Mouse (Mus musculus): ENCODE measurements around the gene Exoc3l. TPM values are rescaled to one million over a fixed set of nuclear protein-coding genes. Genes with fewer than 3 reads are reported as not detected.
A peak's percentile ranks its signal among the peaks of the same experiment; 100 is the strongest.

Exoc3l gene
- total and polyA plus RNA-seq, 3 experiments: 4.4 to 10.9 (median 7.5) TPM

DNA sequence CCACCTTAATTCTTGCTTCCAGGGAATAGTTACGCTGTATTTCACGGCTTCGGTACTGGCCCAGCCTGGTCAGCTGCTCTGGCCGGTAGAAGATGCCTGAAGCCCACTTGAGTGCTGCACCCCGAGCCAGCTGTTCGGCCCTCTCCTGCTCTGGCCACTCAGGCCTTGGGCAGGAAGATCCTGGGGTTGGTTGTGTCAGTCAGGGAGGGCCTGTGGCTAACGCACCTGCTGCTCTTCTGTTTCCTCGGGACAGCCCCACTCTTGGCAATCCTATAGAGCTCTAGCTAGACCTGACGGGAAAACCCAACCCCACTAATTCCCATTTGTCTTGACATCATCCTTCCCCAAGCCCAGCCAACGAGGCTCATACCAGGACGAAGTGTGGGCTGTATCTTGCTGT, 645 bp downstream of the Exoc3l start (continued):
- TF ChIP-seq BHLHE40 (IDR thresholded peaks at IDR 0.05; ENCODE audit: low read depth, low read length): 0 out of 2 replicates have a peak, but pooled peaks have one; percentile 9
- no peak for TF ChIP-seq ZNF384 (IDR thresholded peaks at IDR 0.05; ENCODE audit: low read depth, low read length)
- no peak for TF ChIP-seq NELFE (IDR thresholded peaks at IDR 0.05; ENCODE audit: low read depth, low read length)
- no peak for TF ChIP-seq POLR2A (IDR thresholded peaks at IDR 0.05; ENCODE audit: low read depth, low read length)
- TF ChIP-seq ZKSCAN1 (IDR thresholded peaks at IDR 0.05; ENCODE audit: borderline replicate concordance, low read depth, low read length): no peak
- TF ChIP-seq UBTF (IDR thresholded peaks at IDR 0.05; ENCODE audit: low read depth, low read length): no peak
- no peak for TF ChIP-seq ZMIZ1 (IDR thresholded peaks at IDR 0.05; ENCODE audit: low read depth, low read length)
- TF ChIP-seq POLR2AphosphoS2 (IDR thresholded peaks at IDR 0.05; ENCODE audit: low read depth, low read length): no peak
- TF ChIP-seq TBP (conservative IDR thresholded peaks at IDR 0.05; ENCODE audit: low read depth, low read length): no peak
- TF ChIP-seq MAZ (IDR thresholded peaks at IDR 0.05; ENCODE audit: low read depth, low read length): 0 out of 2 replicates have a peak, but pooled peaks have one; percentile 51

DNA sequence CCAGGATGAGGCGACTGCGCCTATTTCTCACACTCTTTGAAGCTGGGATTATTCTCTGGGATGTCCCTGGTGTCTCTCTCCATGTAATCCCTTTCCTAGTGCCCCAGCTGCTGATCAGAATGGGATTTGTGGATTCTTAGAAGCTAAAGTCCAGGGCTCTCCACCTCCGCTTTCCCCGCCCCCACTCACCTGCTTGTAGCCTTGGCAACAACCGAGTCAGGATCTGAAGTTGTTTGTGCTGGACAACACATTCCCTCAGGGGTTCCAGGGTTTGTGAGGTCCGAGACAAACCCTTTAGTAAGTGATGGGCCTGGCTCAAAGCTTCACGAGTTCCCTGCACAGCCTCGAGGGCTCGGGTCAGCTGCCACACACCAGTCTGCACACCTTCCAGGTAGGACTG, 1.1 kb downstream of the Exoc3l start:
- H3K9ac ChIP-seq (ENCODE audit: insufficient read depth, low read depth): 0 out of 2 replicates have a peak overlapping the region, but pooled peaks have one; percentile 45
- peak overlapping the region; percentile 65; the same call in 1 of the 2 replicates for H3K27ac ChIP-seq (ENCODE audit: insufficient read depth, low read depth)
- peaks cover 12 to 42% of the 10 kb centered on the region in 2 experiments for H3K4me1 ChIP-seq (ENCODE audit: control insufficient read depth in 1 of 2, insufficient read depth in 2 of 2)
- TF ChIP-seq CTCF (conservative IDR thresholded peaks at IDR 0.05 in 1 of 2, IDR thresholded peaks at IDR 0.05 in 1 of 2; ENCODE audit: low read depth in 2 of 2, low read length in 2 of 2): no peak
- TF ChIP-seq IRF4 (IDR thresholded peaks at IDR 0.05; ENCODE audit: low read depth, low read length): no peak
- no peak for TF ChIP-seq ZNF384 (IDR thresholded peaks at IDR 0.05; ENCODE audit: low read depth, low read length)
- TF ChIP-seq JUND (conservative IDR thresholded peaks at IDR 0.05; ENCODE audit: low read depth, low read length): no peak
- TF ChIP-seq CHD2 (IDR thresholded peaks at IDR 0.05; ENCODE audit: low read length): no peak
- TF ChIP-seq ETS1 (conservative IDR thresholded peaks at IDR 0.05; ENCODE audit: low read depth, low read length): no peak
- TF ChIP-seq SIN3A (IDR thresholded peaks at IDR 0.05; ENCODE audit: low read length): no peak
- TF ChIP-seq RCOR1 (conservative IDR thresholded peaks at IDR 0.05; ENCODE audit: low read depth, low read length): no peak
- H3K36me3 ChIP-seq (replicated peaks in 1 of 2; ENCODE audit: control insufficient read depth in 1 of 2, insufficient read depth in 1 of 2, low read length in 1 of 2): peaks cover under 1 to 26% of the 10 kb centered on the region in 2 experiments
- H3K4me2 ChIP-seq (ENCODE audit: insufficient read depth, low read depth, poor library complexity, severe bottlenecking): peak overlapping the region; percentile 88
- H3K79me2 ChIP-seq (replicated peaks; ENCODE audit: control insufficient read depth, extremely low read depth, insufficient read depth, poor library complexity, severe bottlenecking): peaks cover 20% of the 10 kb centered on the region
- dilution Hi-C loops (cut with MboI; ENCODE audit: extremely low pct_ligation_motif_present, extremely low pct_unique_long_range_greater_than_20kb, low sequenced_read_pairs) (no loop called here), in situ Hi-C loops (cut with MboI; ENCODE audit: low pct_ligation_motif_present, low pct_unique_long_range_greater_than_20kb, low sequenced_read_pairs) (loop anchor here (5.0 kb wide), 1 partner anchor 37 kb away; the partner anchor contains the start of gene B3gnt9)
- H3K9me3 ChIP-seq (replicated peaks; ENCODE audit: low read length): no peaks in the 10 kb centered on the region
- peak overlapping the region in 1 of 3 experiments; percentile 57 for H3K4me3 ChIP-seq (replicated peaks in 1 of 3; ENCODE audit: low read depth in 2 of 3, low read length in 2 of 3, poor library complexity in 1 of 3)
- DNase-seq (ENCODE audit: extremely low read depth): no peak
- no peaks in the 10 kb centered on the region for H3K27me3 ChIP-seq (replicated peaks)

DNA sequence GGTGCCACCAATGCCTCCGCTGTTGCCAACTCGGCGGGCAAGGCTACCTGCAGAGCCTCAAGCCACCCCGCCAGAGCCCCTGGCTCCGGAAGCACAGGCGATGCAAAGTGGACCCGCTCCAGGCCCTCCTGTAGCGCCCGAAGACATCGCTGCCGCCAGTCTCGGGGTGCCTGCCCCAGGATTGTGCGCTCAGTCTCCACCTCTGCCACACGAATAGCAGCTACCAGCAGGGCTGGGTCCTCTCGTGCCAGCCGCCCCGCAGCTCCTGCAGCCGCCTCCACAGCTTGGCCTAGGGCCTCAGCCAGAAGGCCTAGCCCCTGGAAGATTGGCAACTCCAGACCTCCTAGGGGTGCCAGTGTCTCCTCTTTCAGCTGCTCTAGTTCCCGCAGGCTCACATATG, 2.5 kb downstream of the Exoc3l start:
- H3K4me2 ChIP-seq (ENCODE audit: insufficient read depth, low read depth, poor library complexity, severe bottlenecking): no peak overlapping the region
- H3K4me3 ChIP-seq (replicated peaks in 1 of 3; ENCODE audit: low read depth in 2 of 3, low read length in 2 of 3, poor library complexity in 1 of 3): no peak overlapping the region
- no peaks in the 10 kb centered on the region for H3K27me3 ChIP-seq (replicated peaks)
- H3K9ac ChIP-seq (ENCODE audit: insufficient read depth, low read depth): no peak overlapping the region
- peaks cover 13 to 35% of the 10 kb centered on the region in 2 experiments for H3K4me1 ChIP-seq (ENCODE audit: control insufficient read depth in 1 of 2, insufficient read depth in 2 of 2)
- peaks cover 0 to 14% of the 10 kb centered on the region in 2 experiments for H3K36me3 ChIP-seq (replicated peaks in 1 of 2; ENCODE audit: control insufficient read depth in 1 of 2, insufficient read depth in 1 of 2, low read length in 1 of 2)
- peaks cover 9% of the 10 kb centered on the region for H3K79me2 ChIP-seq (replicated peaks; ENCODE audit: control insufficient read depth, extremely low read depth, insufficient read depth, poor library complexity, severe bottlenecking)
- TF ChIP-seq ZKSCAN1 (IDR thresholded peaks at IDR 0.05; ENCODE audit: borderline replicate concordance, low read depth, low read length) (no peak), RCOR1 (conservative IDR thresholded peaks at IDR 0.05; ENCODE audit: low read depth, low read length) (no peak), MYC (IDR thresholded peaks at IDR 0.05; ENCODE audit: low read depth, low read length) (no peak), RAD21 (IDR thresholded peaks at IDR 0.05; ENCODE audit: low read depth, low read length) (no peak), MAZ (IDR thresholded peaks at IDR 0.05; ENCODE audit: low read depth, low read length) (no peak), CHD2 (IDR thresholded peaks at IDR 0.05; ENCODE audit: low read length) (no peak), GABPA (IDR thresholded peaks at IDR 0.05; ENCODE audit: insufficient replicate concordance, low read depth, low read length) (no peak), MAX (IDR thresholded peaks at IDR 0.05; ENCODE audit: low read length) (no peak), USF1 (IDR thresholded peaks at IDR 0.05; ENCODE audit: low read depth, low read length) (no peak), POLR2A (IDR thresholded peaks at IDR 0.05; ENCODE audit: low read depth, low read length) (no peak), MAFK (IDR thresholded peaks at IDR 0.05; ENCODE audit: insufficient replicate concordance, low read length) (no peak), JUND (conservative IDR thresholded peaks at IDR 0.05; ENCODE audit: low read depth, low read length) (no peak), ZC3H11A (IDR thresholded peaks at IDR 0.05; ENCODE audit: low read depth, low read length) (no peak), BHLHE40 (IDR thresholded peaks at IDR 0.05; ENCODE audit: low read depth, low read length) (no peak), ETS1 (conservative IDR thresholded peaks at IDR 0.05; ENCODE audit: low read depth, low read length) (no peak), UBTF (IDR thresholded peaks at IDR 0.05; ENCODE audit: low read depth, low read length) (no peak), EP300 (IDR thresholded peaks at IDR 0.05; ENCODE audit: low read length) (no peak), CTCF (conservative IDR thresholded peaks at IDR 0.05 in 1 of 2, IDR thresholded peaks at IDR 0.05 in 1 of 2; ENCODE audit: low read depth in 2 of 2, low read length in 2 of 2) (no peak)
- DNase-seq (ENCODE audit: extremely low read depth): no peak
- H3K27ac ChIP-seq (ENCODE audit: insufficient read depth, low read depth): no peak overlapping the region
- dilution Hi-C loops (cut with MboI; ENCODE audit: extremely low pct_ligation_motif_present, extremely low pct_unique_long_range_greater_than_20kb, low sequenced_read_pairs) (no loop called here), in situ Hi-C loops (cut with MboI; ENCODE audit: low pct_ligation_motif_present, low pct_unique_long_range_greater_than_20kb, low sequenced_read_pairs) (loop anchor here (5.0 kb wide), 1 partner anchor 36 kb away; the partner anchor contains the start of gene B3gnt9)
- H3K9me3 ChIP-seq (replicated peaks; ENCODE audit: low read length): no peaks in the 10 kb centered on the region

Data from CH12.LX (cell line).